Mouse (Mus musculus) kidney, adult 8-10 months (tissue): Measurements from ENCODE around the gene Rsph9.

Experiments used
- DNase-seq, 2 experiments: peaks; one replicate each; pipeline ENCODE4 v3.0.0; 2022

Gene Rsph9

DNA sequence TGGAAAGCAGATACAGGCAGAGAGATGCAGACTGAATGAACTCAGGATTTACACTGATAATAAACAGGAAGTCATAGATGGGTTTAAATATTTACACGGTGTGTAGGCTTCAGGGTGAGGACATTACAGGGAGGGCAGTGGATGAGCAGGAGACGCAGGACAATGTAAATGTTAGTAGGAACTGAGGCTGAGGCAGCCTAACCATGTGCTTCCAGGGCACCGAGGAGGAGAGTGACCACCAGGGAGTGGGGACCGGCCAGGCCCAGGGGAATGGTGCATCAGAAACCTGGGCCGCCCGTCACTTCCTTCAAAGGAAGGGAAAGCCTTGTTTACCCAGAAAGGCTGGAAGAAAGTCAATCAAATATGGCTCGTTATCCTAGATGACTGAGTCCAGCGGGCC is 45.5 kb downstream of the Rsph9 start:
- no peak for DNase-seq

DNA sequence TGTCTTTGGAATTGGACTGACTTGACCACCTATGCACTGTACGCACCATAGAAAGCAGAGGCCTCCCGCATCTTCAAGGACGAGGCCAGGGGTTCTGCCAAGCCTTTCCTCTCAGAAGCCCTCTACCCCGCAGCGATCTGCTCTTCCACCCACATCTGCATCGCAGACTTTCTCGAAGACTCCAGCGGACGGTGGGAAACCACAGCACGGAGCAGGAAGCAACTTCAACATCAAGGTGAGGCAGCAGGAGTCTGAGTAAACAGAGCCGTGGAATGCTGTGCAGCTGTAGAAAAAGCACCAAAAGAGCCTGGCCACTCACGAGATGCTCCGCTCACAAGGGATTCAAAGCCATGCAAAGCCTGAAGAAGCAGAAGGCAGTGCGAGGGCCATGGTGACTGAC is 52.1 kb downstream of the Rsph9 start:
- DNase-seq, result no peak

DNA sequence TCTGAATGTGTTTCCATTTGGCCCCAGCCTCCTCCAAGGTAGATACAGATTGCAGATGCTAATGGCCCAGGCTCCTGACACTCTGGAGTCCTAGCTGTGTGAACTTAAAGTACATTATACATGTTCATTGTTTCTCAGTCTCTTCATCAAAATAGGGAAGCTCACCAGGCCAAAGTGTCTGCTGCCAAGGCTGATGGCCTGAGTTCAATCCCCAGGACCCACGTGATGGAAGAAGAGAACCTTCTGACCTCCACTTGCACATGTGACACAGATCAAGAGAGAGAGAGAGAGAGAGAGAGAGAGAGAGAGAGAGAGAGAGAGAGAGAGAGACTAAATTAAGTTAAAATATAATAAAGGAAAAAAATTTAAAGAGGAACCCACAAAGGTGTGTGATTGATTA is 52.7 kb downstream of the Rsph9 start:
- no peak for DNase-seq

DNA sequence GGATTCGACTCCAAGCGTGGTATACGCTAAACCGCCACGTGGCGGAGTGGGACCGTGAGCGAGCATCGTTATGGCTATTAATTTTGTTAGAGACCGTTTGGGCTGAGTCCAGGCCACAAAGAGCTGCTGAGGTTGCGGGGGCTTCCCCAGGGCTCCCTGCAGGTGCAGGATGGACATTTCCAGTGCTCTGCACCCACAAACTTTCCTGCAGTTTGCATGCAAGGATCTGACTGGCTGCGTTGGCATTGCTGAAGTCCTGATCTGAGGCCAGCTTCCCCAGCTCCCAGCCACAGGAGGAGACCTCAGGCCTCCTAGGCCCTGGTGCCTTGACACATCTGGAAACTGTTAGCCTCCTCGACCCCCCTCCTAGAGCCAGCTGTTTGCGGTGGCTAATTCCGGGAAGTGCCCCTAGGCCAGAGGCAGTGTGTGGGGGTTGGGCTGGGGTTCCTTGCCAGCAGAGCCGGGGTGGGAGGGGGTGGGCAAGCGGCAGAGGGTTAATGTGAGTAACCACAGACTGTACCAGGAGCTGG is 57.6 kb downstream of the Rsph9 start:
- DNase-seq, result no peak

DNA sequence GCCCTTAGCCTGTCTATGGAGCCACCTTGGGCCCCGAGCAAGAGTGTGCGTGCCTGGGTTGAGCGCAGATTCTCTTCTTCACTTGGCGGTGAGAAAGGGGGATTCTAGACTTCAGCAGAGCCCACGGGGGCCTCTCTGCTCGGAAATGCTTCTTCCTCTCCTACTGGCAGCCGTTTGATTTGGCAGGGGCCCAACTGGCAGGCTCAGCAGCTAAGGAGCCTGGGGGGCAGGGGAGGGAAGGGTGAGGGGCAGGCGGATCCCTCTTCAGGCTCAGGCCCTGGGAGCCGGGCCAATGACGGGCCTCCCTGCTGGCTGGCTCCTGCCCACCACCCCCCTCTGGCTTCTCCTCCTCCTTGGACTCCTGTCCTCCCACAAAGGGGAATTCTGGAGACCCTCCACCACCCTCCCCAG is 59.9 kb downstream of the Rsph9 start:
- peak; percentile 54 to 61 for DNase-seq

DNA sequence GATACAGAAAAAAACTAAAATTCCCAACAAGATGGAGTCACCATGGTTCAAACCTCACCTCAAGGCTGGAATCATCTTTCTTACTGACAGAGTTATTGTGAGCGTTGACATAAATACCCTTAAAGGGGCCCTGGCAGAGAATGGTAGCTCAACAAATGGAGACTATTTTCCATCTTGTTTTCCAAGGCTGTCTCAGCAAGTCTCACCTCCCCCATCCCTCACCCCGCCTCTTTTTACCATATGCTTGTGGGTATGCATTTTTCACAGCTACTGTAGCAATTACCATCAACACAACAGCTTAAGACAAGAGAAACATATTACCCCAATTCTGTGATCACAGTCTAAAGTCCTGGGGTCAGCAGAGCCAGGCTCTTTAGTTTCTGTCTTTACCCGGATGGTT is 60.6 kb downstream of the Rsph9 start:
- no peak for DNase-seq

DNA sequence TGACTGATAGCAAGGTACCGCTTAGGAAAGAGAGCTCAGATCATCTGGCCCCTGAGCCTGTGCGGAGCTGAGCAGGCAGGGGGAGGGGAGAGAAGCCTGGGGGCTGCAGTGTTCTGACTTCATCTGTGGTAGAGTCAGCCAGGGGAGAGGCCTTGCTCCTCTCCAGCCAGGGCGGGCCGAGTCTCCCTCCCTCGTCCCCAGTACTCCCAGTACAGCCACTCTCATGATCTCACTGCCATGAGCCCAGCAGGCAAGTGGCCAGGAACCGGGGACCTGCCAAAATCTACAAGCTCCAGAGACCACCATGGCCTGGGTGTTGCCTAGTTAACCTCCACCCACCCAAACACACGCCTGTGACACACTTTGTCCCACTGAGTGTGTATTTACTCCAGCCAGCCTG is 62.4 kb downstream of the Rsph9 start:
- no peak for DNase-seq

DNA sequence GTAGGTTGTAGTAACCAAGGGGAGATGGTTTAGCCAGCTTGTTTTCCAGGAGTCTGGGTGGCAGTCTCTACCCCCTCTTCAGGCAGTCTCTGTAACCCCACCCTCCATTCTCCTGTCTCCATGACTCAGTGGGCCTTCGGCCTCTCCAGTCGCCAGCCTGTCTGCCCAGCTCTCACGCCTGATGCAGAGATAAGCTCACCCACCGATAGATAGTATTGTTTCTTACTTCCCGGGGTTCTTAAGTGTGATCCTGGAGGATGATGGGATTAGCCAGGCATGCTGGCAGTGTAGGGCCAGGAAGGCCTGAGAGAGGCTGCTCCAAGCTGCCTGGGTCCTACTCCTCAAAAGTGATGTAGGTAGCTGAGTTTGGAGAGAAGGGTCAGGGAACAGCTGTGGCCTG is 63.0 kb downstream of the Rsph9 start:
- no peak for DNase-seq

DNA sequence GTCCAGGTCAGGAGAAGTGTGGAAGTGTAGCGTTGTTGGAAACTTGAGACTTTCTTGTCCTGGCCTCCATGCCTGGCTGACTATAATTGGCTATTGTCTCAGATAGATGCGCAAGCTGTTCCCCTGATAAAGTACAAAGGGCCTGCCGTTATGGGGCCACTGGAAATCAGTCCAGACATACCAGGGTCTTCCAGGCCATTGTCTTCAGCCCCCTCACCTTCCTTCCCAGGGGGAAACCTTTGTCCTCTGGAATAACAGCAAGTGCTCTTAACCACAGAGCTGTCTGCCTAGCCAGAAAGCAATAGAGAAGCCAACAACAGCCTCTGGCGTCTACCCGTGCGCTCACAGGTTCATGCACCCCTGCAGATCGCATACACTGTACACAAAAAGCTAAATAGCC is 63.6 kb downstream of the Rsph9 start:
- DNase-seq, result no peak

DNA sequence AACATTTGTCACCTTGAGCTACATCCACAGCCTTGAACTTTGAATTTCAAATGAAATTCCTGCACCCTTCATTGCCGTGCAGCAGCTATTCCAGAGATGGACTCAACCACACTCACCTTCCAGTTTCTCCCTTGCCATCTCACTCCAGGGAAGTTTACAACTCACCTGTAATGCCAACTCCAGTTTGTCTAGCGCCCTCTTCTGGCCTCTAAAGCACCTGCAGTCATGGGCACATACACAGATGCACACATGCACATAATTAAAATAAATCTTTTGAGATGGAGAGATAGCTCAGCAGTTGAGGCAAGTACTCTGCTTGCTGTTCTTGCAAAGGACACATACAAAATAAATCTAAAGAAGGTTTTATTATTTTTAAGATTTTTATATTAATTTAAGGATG is 65.0 kb downstream of the Rsph9 start:
- no peak for DNase-seq

DNA sequence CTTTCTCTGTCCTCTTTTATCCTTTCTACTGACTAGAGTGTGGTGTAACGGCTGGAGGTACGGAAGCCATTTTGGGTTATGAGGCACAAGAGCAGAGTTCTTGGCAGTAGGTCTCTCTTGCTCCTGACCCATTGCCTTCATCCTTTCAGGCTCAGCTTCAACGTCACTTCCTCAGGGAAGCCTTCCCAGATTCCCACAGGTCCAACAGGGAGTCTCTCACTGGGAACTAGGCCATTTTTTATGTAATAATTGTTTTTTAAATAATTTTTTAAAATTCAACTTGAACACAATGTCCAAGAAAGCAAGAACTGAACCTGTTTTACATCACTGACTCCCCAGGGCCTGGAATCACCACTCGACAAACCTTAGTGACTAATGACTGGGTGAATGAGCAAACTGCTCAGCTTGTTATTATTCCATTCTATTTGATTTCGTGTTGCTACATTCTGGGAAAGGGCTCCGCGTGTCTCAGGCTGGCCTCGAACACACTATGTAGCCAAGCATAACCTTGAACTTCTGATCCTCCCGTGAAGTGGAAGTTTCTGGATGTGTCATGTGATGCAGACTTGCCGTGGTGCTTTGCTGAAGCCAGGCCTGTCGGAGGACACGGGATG is 66.0 kb downstream of the Rsph9 start:
- DNase-seq, result no peak

DNA sequence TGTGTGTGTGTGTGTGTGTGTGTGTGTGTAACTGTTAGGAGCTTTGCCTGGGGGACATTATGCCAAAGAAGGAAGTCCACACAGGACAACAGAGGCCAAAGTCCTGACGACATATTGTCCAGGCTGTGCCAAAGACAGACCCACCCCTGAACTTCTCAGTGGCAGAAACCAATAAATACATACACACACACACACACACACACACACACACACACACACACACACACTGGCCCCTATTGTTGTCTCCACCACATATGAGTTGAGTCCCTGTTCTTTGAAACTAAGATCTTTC is 67.8 kb downstream of the Rsph9 start:
- DNase-seq, result no peak

DNA sequence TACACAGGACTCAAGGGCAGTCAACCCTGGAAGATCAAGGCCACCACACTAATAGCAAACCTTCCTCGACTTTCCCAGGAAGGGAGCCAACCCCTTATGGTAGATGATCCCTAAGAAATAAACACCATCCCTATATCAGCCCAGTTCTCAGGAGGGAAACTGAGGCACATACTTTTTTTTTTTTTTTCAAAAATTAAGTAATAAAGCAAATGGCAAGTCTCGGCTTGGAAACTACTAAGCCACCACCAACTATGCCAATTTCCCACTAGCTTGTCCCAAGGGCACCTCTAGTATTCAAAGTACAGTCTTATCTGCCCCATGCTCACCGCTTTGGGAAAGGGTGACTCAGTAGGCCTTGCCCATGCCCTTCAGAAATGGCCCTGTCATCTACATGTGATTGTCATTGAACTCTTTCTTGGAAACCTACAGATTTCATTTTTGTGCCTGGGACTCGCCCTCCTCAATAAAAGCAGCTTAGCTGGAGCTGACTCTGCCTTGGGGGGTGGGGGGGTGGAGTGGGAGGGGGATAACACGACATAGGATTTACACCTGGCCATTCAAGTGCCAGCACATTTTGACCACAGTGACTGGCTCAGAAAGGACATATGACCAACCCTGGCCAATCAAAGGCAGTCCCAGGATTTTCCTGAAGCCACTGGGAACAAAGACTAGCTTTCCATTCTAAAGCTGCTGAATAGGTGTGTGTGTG is 68.3 kb downstream of the Rsph9 start:
- no peak for DNase-seq

DNA sequence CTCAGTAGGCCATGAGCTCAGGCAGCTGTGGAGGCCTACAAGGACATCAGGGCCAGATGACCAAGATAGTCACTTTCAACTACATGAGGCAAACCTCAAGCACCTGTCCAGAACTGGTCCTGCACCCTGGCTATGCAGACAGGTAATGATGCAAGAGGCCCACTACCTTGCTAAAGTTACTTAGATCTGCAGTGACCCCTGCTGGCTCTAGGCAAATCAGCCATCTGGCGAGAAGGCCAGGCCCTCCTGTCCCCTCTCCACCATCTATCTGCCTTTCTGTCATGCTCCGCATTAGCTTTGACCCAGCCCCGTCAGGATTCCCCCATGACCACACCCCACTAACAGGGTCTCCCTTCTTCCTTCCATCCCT is 68.9 kb downstream of the Rsph9 start:
- peak in 1 of 2 experiments; percentile 36 for DNase-seq

DNA sequence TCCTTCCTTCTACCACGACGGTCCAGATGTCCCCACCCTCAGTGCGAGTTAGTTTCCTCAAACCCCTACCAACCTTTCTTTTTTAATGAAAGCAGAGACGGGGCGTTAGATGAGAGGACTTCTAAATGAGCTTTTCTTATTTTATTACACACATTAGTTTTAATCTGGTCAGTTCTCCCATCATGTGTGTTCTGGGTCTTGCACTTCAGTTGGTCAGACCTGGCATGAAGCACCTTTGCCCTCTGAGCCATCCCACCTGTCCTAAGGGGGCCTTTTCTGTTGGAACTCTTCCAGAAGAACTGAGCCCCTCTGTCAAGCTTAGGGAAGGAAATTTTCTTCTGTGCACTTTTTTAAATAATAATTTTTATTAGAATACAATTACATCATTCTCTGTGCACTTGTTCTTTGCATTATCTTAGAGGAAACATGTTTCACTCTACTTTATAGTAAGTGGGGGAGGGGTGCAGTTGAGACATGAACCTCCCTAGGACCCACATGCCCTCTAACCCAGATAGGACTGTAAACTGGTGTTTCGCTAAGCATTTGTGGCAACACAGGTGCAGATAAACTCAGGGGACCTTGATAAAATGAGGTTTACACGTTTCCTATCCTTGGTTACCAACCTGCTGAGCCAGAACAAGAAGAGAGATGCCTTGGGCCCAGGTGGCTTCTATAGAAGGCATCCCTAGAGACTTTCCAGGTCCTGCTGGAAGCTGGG is 69.5 kb downstream of the Rsph9 start:
- no peak for DNase-seq

DNA sequence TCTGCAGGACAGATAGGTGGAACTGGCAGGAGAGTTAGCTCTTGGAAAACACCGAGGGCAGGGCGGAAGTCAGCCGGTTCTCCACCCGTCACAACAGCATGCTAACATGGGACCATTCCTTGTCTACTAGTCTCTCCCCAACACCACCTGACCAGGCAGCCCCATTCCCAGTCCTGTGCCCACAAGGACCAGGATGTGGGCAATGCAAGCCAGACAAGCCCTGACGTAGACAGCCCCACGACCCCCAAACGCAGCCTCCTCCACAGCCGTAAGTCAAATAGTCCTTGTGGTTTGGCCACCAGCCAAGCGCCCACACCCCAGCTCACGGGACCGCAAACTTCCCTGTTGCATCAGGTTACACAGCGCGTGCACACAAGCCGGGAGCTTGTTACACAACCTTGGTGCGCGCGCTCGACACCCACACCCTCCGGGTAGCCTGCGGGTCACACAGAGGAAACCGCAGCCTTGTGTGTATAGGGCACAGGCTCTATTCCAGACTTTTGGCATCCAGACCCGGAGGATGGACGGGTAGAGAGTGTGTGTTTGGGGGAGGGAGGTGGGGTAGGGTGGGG is 70.2 kb downstream of the Rsph9 start:
- DNase-seq, result peak; percentile 48 to 69
